Mouse (Mus musculus) layer of hippocampus, adult 9-11 months (tissue): ENCODE data around the gene Pid1.
"Not testable (repeated sequence)": the region's sequence is repeated elsewhere in the genome, so short reads cannot be mapped to it uniquely, and the experiment has no call there.

ENCODE experiments used
- DNase-seq: peaks from one replicate; pipeline ENCODE4 v3.0.0; 2022

The Pid1 gene

DNA sequence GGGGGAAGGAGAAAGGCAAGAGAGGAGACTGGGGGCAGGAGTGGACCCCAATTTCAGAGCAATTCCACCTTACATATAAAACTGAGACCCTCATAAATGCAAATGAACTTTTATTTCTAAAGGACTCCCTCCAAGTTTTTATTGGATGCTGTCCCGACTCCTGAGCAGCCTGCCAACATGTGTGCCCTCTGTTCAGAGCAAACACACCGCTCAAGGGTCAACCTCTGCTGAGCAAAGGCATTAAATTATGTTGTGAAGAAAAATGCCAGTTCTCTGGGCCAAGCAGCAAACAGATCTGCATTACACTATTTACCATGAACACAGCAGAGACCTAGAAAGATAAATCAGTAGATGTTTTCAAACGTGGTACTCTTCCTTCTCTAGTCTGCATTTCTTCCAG lies 110.1 kb downstream of the Pid1 start:
- no peak for DNase-seq

DNA sequence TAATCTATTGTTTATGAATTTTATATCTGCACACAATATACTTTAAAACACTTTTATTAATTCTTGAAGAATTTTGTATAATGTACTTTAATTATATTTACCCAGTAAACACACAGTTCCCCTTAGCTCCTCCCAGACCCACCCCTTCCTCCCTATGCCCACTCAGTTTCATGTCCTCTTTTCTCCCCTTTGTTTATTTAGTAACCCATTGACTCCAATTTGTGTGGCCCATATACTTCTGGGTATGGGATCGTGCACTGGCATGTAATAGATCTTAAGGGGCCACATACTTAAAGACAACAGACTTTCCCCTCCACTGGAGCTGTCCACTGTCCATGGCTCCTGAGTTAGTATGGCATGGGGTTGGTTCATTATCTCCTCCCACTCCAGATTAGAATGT lies 112.8 kb downstream of the Pid1 start:
- no peak for DNase-seq

DNA sequence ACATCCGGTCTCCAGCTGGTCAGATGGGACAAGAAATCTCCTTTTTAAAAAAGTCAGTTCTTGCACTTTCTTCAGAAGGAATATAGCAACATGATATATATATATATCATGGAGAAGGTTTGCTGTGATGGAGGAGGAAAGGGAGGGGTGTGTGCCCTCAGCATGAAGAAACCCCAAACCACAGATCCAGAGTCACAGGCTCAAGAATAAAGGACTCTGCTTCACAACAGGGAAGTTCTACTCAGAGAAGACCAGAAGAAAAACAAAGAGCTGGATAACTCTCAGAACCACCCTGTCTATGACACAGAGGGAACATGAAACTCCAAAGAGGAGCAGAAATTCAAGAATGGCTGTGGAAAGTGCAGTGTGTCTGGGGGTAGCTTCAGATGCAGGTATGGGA lies 113.2 kb downstream of the Pid1 start:
- no peak for DNase-seq

DNA sequence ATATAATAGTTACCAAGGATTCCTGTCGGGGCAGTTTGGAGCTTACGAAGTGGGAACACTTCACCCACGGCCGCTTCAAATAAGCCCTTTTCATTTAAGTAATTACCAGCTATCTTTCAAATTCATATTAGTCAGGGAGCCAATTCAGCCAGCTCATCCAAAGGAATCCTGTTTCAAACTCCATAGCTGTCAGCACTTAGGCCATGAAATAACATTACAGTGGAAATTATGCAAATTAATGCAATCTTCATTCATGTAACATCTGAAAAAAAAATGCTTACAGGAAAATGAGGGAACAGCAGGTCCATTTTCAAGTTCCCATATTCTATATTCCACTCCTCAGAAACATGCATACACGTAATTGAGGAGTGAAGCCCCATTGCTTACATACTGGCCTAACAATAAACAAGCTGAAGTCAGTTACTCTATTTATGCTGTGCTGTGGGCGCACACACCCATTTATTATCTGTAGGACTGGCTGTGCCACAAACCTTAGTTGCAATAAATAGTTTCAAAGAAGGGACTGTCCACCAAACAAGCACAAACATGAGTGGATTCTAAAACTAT lies 114.1 kb downstream of the Pid1 start:
- DNase-seq = no peak

DNA sequence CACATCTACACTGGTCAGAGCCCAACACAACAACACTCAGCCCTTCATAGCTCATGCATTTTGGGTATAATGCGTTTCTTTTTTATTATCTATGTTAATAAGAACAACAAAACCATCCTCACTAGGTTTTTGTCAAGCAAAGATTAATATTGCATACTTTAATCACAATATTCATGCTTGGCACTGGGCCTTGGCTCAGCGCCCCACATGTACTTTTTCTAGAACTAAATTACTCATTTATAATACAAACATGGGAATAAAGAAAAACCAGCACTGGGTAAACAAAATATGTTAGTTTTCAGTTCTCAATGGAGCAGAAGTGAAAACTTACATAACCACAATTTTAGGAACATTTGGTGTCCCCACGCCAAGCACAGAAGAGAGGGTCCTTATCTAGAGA lies 116.9 kb downstream of the Pid1 start:
- no peak for DNase-seq

DNA sequence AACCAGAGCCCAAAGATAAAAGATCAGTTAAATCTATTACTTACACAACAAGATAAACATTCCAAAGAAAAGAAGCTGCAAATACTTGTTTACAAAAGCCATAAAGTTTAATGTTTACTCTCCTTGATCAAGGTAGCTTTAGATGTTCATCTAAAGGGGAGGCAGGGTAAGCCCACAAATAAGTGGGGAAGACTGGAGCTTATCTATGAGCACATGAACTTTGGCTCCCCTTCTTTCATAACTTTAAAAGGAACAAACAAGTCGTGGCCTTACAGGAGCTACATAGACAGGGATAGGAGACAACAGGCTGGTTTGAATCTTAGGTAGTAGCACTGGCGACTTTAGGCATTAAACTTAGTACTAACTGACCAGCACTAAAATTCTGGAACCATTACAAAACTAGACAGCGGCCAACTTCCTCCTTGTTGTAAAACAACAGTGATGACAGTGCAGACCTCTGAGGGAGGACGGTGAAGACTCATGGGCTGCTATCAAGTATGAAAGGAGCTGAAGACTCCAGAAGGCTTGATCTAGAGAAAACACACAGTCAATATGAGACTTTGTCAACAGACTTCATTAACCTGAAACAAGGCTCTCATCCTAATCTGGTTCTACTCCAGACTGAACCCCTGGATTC lies 122.7 kb downstream of the Pid1 start:
- DNase-seq = no peak

DNA sequence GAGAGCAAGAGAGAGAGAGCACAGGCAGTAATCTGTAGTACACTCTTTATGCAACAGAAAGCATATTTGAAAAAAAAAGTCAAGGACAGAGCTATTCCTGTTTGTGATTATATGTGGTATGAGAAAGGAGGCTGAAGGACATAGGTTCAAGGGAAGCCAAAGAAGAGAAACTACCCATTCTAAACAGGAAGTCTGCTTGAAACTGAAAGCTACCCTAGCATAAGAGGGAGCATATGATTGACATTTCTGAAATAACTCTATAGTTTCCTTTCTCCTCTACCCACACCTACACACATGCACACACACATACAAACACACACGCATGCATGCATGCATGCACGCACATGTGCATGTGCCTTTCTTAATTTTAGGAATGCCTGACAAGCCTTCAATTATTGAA lies 123.8 kb downstream of the Pid1 start:
- DNase-seq = no peak

DNA sequence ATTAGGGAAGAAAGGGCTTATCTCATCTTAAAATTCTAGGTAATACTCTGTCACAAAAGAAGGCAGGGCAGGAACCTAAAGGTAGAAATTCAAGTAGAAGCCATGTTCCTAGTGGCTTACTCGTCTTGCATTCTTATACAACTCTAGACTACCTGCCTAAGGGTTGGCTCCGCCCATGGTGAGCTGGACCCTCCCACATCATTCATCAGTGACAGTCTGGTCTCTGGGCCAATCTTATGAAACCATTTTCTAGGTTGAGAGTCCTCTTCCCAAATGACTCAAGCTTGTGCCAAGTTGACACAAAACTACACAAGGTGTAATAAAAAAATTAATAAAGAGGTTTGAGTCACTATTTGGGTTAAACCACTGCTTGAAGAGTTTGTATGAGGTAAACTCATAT lies 133.5 kb downstream of the Pid1 start:
- no peak for DNase-seq

DNA sequence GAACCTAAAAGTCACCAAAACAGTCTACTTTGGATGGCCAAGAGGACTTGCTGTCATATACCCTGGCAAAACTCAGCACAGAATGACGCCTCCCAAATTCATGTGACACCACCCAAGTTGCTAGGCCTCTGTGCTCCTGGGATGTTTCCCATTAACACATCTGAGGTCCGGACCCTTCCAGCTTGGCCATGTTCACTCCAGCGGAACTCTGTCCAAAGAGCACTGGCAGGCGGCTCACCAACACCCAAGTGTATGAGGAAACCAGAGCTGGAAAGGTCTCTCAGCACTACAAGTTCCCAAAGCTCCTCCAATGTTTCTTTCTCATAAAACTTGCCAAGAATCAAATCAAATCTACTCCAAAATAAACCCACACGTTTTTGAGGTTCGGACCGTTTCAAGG lies 138.4 kb downstream of the Pid1 start:
- DNase-seq = no peak

DNA sequence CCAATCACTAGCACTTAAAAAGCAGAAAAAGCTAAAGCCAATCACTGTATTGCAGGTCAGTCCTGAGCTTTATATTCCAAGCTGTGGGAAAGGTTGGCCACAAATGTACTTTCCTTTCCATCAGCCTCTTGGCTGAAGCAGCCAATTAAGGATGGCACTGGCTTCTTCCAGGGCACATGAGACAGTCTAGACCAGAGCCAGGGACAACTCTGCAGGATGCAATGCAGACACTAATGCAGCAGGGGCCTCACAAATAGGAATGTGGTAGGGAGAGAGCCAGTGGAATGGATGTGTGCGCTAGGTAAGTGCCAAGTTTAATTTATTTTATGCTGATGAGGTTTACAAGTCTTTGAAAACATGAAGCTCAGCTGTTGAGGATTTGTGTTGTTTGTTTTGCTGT lies 141.9 kb downstream of the Pid1 start:
- no peak for DNase-seq

DNA sequence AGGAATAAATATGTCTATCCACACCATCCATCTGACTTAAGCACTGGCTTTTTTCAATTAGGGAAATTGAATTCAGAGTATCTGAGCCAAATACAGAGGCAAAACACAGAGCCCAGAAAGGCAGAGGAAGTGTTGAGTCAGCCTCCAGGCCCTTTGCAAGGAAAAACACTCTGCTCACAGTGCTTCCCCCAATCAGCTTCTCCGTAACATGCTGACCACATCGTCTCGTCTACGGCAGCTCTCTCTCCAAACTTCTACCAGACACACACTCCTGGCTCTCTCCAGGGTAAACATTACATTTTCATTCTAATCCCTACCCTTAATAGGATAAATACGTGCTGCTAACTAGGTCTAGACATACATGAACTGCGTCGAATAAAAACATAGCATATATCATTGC lies 145.4 kb downstream of the Pid1 start:
- peak; percentile 47 for DNase-seq

DNA sequence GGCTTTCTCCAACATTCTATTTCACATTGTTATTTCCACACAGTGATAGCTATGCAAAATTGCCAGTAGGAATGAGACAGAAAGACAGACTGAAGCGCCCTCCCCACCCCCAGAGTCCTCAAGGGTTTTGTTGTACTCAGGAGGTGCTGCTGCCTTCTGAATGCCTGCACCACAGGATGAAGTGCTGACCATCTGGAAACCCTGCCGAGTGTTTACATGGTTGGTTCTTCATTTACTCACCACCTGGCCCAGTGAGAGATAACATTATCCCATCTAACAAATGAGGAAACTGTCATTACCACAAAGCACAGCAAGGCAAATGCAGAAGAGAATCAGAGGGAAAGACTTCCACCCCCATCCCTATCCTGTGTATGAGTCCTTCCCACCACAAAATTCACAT lies 146.2 kb downstream of the Pid1 start:
- peak; percentile 40 for DNase-seq

DNA sequence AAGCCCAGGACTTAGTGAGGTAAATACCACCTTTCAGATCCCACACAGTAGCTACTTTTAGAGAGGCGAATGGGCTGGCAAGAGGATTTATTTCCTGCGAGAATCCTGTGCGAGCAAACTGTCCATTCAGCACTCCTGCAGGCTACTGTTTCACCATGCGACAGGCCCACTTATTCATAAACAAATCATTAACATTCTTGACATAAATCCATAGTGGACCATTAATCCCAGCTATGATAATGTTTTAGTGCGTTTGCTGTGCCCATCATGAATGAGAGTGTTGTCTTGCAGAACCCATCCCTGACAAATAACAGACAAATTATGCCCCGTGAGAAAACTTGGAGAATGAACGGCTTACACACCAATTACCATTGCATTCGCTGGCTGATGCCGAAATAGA lies 152.5 kb downstream of the Pid1 start:
- DNase-seq = no peak

DNA sequence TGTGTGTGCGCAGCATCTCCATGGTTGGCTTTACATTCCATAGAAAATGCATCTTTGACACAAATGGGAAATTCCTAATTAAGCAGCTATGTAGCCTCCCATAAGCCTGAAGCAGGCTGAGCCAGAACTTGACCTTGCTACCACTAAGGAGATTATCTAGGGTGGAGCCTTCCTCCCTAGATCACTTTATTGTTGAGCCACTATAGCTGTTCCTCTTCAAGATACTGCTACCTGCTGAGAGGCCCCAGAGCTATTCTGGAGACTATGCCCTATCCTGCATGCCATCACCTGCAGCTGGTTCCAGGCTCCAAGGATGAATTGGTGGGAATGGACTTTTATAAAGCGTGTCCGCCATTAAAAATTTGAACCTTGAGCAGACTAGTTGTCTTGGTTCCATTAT lies 158.2 kb downstream of the Pid1 start:
- not testable (repeated sequence) for DNase-seq

DNA sequence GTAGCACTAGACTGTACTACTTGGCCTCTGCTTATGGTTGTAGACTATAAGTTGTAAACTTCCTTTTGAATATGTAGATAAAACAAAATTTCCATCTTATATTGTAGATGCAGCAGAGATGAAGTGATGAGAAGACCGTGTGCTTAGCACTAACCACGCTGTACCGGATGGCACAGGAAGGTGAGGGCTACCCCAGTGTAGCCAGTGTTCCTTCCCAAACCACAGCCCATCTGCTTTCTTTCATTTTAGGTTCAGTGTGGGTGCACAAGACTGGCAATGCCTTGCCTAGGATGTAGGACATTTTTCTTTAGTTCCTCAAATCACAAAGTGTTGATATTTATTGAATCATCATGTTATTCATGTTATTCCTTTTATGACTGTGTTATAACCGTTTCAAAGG lies 160.5 kb downstream of the Pid1 start:
- DNase-seq = no peak

DNA sequence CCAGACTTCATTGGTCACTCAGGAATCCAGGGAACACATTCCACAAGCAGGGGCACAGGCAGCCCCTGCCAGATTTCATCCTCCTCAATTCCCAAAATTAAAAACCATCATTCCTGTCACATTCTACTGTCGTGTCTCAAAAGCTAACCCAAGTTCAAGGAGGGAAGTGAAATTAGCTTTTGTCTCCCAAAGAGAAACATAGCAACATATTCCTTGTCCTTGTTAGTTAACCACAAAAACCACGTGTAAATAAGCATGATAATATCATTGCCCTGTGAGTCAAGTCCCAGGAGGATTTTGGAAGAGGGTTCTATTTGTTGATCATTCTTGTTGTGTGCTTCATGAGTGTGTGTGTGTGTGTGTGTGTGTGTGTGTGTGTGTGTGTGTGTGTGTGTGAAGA lies 164.1 kb downstream of the Pid1 start:
- no peak for DNase-seq

DNA sequence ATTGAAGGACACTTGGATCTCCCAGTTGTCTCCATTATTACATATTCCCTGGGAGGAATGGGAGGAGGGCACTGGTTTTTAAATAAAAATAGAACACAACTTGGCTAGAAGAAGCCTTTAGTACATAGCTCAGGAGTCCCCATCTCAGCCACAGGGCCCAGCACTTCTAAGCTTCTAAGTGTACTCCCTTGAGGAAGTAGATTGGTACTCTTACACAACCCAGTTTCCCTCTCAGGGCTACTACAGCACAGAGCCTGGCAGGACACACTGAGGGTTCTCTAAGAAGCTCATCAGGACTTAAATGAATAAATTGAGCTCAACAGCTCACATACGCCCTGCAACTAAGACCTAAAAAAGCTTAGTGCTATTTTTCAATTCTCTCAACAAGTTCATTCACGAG lies 165.1 kb downstream of the Pid1 start:
- no peak for DNase-seq

DNA sequence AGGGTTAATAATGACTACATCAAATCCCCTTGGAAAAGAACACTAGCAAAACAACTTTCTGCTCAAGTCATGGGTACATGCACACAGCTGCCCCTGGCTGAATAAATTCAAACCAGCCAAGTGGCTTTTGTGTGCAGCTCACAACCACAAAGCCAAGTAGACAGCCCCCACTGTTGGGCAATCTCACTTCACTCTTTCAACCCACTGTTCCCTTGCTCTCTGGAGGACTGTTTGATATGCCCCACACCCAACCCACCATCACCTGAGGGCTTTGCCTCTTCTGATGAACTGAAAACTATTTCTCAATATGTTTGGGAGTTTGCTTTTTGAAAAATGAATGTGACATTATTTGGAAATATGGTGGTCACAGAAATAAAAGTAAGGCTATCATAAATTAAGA lies 171.8 kb downstream of the Pid1 start:
- DNase-seq = no peak

DNA sequence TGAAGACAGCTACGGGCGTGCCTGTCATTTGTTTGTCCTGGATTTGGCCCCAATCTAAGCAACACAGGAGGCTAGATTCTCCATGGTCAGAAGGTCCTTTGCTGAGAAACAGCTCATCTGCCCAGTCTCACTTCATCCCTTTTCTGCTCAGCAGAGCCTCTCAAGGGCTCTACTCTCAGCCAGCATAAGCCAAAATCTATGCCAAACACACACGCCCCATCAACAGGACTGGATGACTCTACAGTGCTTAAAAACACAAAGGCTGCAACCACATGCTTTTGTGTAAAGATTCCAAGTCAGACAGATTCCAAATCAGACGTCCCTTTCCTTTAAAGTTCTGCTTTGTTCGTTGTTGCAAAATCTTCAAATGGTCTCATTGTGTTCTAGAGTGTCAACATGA lies 174.5 kb downstream of the Pid1 start:
- DNase-seq = no peak

DNA sequence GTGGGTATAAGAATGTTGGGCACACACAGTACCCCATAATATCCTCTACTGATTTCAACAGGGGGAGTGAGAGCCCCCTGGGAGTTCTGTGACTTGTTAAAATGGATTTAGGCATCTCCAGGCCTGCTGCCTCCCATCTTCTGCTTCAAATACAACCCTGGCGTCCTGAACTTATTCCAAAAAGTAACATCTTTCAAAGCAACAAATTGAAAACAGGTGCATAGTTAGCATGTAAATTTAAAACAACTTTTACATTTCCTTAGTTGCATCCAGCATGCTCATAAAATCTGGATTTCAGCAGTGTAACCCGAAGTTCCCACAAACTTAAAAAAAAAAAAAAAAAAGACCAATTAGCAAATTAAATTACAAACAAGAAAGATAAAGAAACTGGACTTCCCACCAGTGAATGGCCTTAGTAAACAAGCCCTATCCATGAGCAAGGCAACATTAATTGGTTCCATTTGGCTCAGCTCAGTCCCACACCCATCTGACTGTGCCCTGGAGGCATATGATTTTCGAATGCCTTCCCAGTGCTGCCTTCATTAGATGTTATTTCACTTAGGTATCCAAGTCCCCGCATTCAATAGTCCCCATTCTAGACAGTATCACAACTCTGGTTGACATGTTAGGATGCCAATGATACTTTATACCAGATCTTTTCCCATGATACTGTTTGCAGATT lies 177.1 kb downstream of the Pid1 start:
- no peak for DNase-seq

DNA sequence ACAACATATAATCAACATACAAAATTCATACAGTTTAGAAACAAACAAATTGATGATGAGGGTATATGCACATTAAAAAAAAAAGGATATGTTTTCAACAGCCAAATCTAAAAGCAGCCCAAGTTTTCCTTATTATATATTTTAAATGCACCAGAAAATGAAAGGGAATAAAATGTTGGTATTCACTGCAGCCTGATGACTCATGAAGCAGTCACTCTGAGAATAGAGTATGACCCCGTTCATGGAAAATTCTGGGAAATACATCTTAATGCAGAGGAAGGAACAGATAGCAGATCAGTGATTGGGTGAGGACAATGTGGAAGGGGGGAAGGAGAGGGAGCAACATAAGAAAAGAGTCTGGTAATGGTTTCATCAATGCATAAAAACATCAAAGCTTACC lies 186.3 kb downstream of the Pid1 start:
- no peak for DNase-seq

DNA sequence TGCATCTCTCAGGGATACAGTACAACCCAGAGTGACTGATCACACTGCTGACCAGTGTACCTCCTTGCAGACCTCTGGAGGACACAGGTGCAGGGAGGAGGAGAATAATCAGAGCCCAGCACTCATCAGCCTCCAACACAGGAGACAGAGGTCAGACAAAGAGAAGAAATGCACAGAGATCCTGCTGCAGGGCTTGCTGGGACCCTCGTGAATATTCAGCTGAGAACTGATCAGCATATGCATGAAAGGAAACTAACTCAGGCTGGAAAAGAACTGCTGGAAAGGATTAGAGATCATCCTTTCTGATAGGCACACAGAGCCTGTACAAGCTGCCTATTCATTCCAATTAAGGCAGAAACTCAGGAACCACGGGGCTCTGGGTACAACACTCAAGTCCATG lies 186.9 kb downstream of the Pid1 start:
- DNase-seq = no peak

DNA sequence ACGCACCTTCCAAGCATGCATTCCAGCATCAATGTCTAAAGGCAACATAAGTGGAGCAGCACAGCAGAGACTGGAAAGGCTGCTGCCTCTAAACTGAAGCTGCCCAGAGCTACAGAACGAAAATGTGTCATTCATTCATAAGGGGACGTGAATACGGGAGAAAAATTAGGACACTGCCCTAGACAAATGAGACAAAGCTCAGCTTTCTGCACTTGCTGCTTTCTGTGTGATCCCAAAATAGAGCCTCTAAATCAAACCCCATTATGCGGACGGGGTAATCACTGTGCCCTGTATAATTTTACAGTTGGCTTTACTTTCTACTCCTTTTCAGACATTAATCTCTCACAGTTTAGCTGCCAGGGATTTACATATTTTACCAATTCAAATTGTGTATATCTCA lies 191.0 kb downstream of the Pid1 start:
- no peak for DNase-seq

DNA sequence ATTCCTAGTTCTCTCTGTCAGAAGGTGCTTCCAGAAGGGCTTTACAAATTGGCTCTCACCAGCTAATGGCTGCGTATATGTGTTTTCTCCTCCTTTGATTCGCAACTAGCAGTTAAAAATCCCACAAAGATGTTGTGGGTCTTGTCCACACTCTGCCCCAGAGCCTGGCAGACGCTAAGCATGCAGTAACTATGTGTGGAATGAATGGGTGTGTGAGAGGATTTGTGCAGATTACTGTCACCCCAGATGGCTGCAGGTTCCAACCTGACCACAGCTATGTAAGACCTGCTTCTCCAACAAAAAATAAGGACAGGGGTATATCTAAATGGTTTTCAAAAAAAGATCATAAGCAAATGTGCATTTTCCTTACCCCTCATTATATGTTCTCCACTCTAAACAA lies 206.2 kb downstream of the Pid1 start:
- no peak for DNase-seq

DNA sequence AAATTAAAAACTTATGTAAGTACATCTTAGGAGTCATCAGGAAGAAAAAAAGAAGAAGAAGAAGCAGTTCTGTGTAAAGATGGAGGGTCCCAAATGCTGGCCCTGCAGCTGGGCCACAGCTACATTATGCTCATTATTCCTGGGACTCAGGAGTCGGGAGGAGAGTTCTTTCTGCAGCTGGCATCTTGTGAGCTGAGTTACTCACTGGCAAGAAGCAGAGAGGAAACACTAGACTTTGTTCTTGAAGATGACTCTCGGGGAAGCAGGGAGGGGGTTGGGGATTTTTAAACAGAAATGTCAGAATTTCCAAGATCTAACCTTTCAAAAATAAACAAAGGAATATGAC lies 208.4 kb downstream of the Pid1 start:
- no peak for DNase-seq
